Mouse (Mus musculus) small intestine, adult 2 months (tissue): ENCODE results near the gene Osbpl3. TPM values are rescaled to one million over a fixed set of nuclear protein-coding genes. Genes with fewer than 3 reads are reported as not detected.

Source experiments
- H3K27ac ChIP-seq: fragments of 200-500 bp; 2 replicates; pipeline ENCODE4 v1.5.1; 2012; ENCODE audit warnings: low read depth, low read length, control low read depth, inconsistent platforms; ENCODE audit not compliant: insufficient read depth
- H3K27me3 ChIP-seq: fragments of 200-500 bp; 2 replicates; pipeline ENCODE4 v1.6.1; 2012; ENCODE audit warnings: mild to moderate bottlenecking, moderate library complexity, low read length, inconsistent platforms; ENCODE audit not compliant: control insufficient read depth, insufficient read depth
- H3K36me3 ChIP-seq: fragments of 200-500 bp; 2 replicates; pipeline ENCODE4 v1.6.1; 2012; ENCODE audit warnings: mild to moderate bottlenecking, low read length, control low read depth, inconsistent platforms; ENCODE audit not compliant: control insufficient read depth, insufficient read depth
- H3K4me1 ChIP-seq: fragments of 200-500 bp; 2 replicates; pipeline ENCODE4 v1.6.1; 2012; ENCODE audit warnings: low read length, inconsistent platforms, mixed read lengths; ENCODE audit not compliant: control insufficient read depth, insufficient read depth, insufficient read length
- H3K4me3 ChIP-seq: fragments of 200-500 bp; 2 replicates; pipeline ENCODE4 v1.5.1; 2012; ENCODE audit warnings: low read depth, mild to moderate bottlenecking, control low read depth, inconsistent platforms, low read length, moderate library complexity
- CTCF ChIP-seq: fragments of 200-500 bp; IDR thresholded peaks from 2 replicates; pipeline ENCODE4 v1.5.1; 2012; ENCODE audit warnings: low read depth, mild to moderate bottlenecking, control low read depth, inconsistent platforms, low read length, moderate library complexity, mixed read lengths; ENCODE audit not compliant: insufficient replicate concordance, insufficient read length; ENCODE audit errors: extremely low read depth
- POLR2A ChIP-seq: fragments of 200-500 bp; IDR thresholded peaks from 2 replicates; pipeline ENCODE4 v1.6.1; 2012; ENCODE audit warnings: low read depth, mild to moderate bottlenecking, control low read depth, inconsistent platforms, low read length, moderate library complexity
- WGBS: fragments of 180-500 bp; shearing (Covaris S2); methylation state at CpG from one replicate; pipeline ENCODE4 v1.1.7; 2018; 5-methylcytosine and 5-hydroxymethylcytosine counted together
- polyA plus RNA-seq: library from polyadenylated mRNA; depleted of rRNA; stranded (reverse); fragments of >200 nt; gene quantifications from 2 replicates; pipeline ENCODE4 v1.2.3, GENCODE M21; 2012

Gene Osbpl3
- polyA plus RNA-seq, 1 experiment: 13.9 TPM

- no peaks in the 10 kb centered on the region for H3K36me3 ChIP-seq
- TF ChIP-seq POLR2A (no peak), CTCF (no peak)
- no peak overlapping the region for H3K27ac ChIP-seq
- H3K27me3 ChIP-seq: no peaks in the 10 kb centered on the region
- WGBS: 79% methylated on average over 9 of the region's 9 CpGs
- H3K4me3 ChIP-seq: no peak overlapping the region
- H3K4me1 ChIP-seq: no peaks in the 10 kb centered on the region
These were observed 33.4 kb upstream of the Osbpl3 start for GRCm38 (mm10) chr6:50489380-50489779.

DNA sequence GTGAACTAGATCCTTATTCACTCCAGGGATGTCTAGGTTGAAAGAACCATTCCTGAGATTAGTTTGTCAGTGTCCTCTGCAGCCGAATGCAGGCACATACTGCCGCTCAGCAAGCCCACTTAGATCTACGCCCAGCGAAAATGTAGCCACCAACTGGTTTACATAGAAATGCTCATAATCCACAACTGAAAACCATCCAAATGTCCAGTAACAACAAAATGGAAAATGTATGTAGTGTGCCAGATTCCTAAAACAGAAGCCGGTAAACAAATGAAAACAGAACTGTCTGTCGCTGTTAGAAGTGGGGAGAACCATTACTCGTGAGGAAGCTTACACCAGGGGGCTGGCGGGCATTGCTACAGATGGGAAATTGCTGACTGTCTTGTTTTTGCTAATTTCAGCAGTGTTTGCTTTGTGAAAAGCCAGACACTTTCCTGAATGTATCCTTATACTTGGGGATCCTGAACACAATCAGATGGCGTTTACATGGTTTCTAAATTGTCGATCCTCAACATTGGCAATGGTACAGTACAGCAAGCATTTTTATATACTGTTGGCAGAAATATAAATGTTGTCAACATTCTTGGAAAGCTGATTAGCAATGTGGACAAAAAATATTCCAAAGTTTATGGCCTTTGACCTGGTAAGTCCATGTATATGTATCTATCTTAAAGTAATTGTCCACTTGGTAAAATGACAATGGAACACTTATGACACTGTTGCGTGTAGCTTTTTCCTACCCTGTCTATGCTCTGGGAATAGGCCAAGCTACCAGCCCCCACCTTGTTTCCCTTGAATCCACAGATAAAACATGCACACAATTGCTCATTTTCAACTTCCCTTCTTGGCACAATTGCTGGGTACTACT lies 30.3 kb upstream of the Osbpl3 start:
- Histone ChIP-seq H3K4me3 (no peak overlapping the region), H3K27me3 (no peaks in the 10 kb centered on the region), H3K4me1 (no peaks in the 10 kb centered on the region), H3K27ac (no peak overlapping the region), H3K36me3 (no peaks in the 10 kb centered on the region)
- 86% methylated on average over 11 of the region's 11 CpGs for WGBS
- TF ChIP-seq POLR2A: no peak
- TF ChIP-seq CTCF: no peak

- Histone ChIP-seq H3K36me3 (no peaks in the 10 kb centered on the region), H3K27me3 (no peaks in the 10 kb centered on the region), H3K27ac (no peak overlapping the region), H3K4me3 (no peak overlapping the region), H3K4me1 (no peaks in the 10 kb centered on the region)
- 87% methylated on average over 3 of the region's 3 CpGs for WGBS
- TF ChIP-seq POLR2A: no peak
- TF ChIP-seq CTCF: no peak
These were observed 27.4 kb upstream of the Osbpl3 start for GRCm38 (mm10) chr6:50483426-50483825.

GRCm38 (mm10) chr6:50481460-50481859 lies 25.5 kb upstream of the Osbpl3 start:
- no peak overlapping the region for H3K27ac ChIP-seq
- 88% methylated on average over 5 of the region's 5 CpGs for WGBS
- H3K36me3 ChIP-seq: no peaks in the 10 kb centered on the region

DNA sequence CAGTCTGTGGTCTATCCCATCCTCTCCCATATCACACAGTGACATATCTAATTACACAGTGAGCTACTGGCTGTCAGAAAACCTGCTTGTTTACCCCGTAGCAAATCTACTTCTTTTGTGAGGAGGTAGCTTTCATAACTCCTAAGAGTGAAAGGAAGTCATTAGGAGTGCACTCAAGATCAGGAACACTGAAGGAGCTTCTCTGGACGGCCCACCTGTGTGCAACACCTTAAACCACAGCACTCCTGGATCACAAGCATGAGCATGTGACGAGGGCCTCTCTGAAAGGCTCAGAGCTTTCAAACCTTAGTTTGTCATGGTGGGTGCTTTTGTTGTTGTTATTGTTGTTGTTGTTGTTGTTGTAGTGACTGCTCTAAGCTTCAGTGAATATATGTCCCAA lies 10.4 kb upstream of the Osbpl3 start:
- Histone ChIP-seq H3K27me3 (no peaks in the 10 kb centered on the region), H3K4me1 (no peaks in the 10 kb centered on the region), H3K4me3 (no peak overlapping the region), H3K36me3 (no peaks in the 10 kb centered on the region), H3K27ac (no peak overlapping the region)
- TF ChIP-seq POLR2A (no peak), CTCF (no peak)
- 84% methylated on average over 3 of the region's 3 CpGs for WGBS

More at GRCm38 (mm10) chr6:50481460-50481859, 25.5 kb upstream of the Osbpl3 start:
- H3K27me3 ChIP-seq: no peaks in the 10 kb centered on the region
- no peak for TF ChIP-seq POLR2A
- H3K4me1 ChIP-seq: no peaks in the 10 kb centered on the region
- H3K4me3 ChIP-seq: no peak overlapping the region

GRCm38 (mm10) chr6:50464690-50465485 lies 8.9 kb upstream of the Osbpl3 start:
- Histone ChIP-seq H3K4me1 (peaks cover 7% of the 10 kb centered on the region; the same call in 1 of the 2 replicates), H3K4me3 (no peak overlapping the region), H3K27me3 (no peaks in the 10 kb centered on the region), H3K36me3 (no peaks in the 10 kb centered on the region), H3K27ac (no peak overlapping the region)
- 76% methylated on average over 9 of the region's 9 CpGs for WGBS
- TF ChIP-seq POLR2A (no peak), CTCF (no peak)

GRCm38 (mm10) chr6:50462026-50462425 lies 6.0 kb upstream of the Osbpl3 start:
- no peak overlapping the region for H3K27ac ChIP-seq
- 87% methylated on average over 4 of the region's 4 CpGs for WGBS
- no peaks in the 10 kb centered on the region for H3K27me3 ChIP-seq
- no peak overlapping the region for H3K4me3 ChIP-seq
- no peaks in the 10 kb centered on the region for H3K36me3 ChIP-seq
- TF ChIP-seq CTCF (no peak), POLR2A (no peak)
- H3K4me1 ChIP-seq: peaks cover 17% of the 10 kb centered on the region
